ENCODE assay signal across 9 mouse cellular contexts in genomic region chr2:158064571-158065048, GRCm38 (mm10). TPM values are rescaled to one million over a fixed set of nuclear protein-coding genes. Genes with fewer than 3 reads are reported as not detected.
DNase-seq lines count a peak whose midpoint lies in the region; ATAC-seq lines count a peak whose summit lies in the region.
"Had no signal": no experiment of that assay in that cellular context is flagged by ENCODE, and none has a peak within 500 bp of the region (broad histone marks: within the 10 kb centered on the region; RNA-seq: fewer than 3 reads in every experiment).

No protein-coding gene starts in this region.

- no peaks in the 10 kb centered on the region for H3K27me3 ChIP-seq in embryonic facial prominence, embryonic 13.5 days
- H3K27me3 ChIP-seq in midbrain, embryonic 16.5 days (ENCODE audit: control insufficient read depth, insufficient read depth, low read depth, low read length), result no peaks in the 10 kb centered on the region

- H3K4me1 ChIP-seq in embryonic facial prominence, embryonic 13.5 days, result peaks cover 11% of the 10 kb centered on the region
- H3K4me1 ChIP-seq in midbrain, embryonic 16.5 days (ENCODE audit: control insufficient read depth, insufficient read depth, low read length), result no peaks in the 10 kb centered on the region

- peak; percentile 30 for DNase-seq in embryo, embryonic 10.5 days (ENCODE audit: low spot score)
- no peak for DNase-seq in embryo, embryonic 11 days
- DNase-seq in 3134 (ENCODE audit: extremely low read depth, insufficient read length, low spot score), result peak; percentile 70
- peak; percentile 40 for DNase-seq in kidney, adult 11 months
- DNase-seq in retina, embryonic 14.5 days (ENCODE audit: low spot score), result peak; percentile 41
- no peak for DNase-seq in adrenal gland, postnatal 14 days

- no peak overlapping the region for H3K4me3 ChIP-seq in embryonic facial prominence, embryonic 13.5 days
- H3K4me3 ChIP-seq in midbrain, embryonic 16.5 days (ENCODE audit: low read depth, low read length), result no peak overlapping the region

- H3K4me2 ChIP-seq in embryonic facial prominence, embryonic 13.5 days, result no peak overlapping the region
- no peak overlapping the region for H3K4me2 ChIP-seq in midbrain, embryonic 16.5 days (ENCODE audit: low read length)

- H3K36me3 ChIP-seq in embryonic facial prominence, embryonic 13.5 days, result peaks cover 56% of the 10 kb centered on the region
- H3K36me3 ChIP-seq in midbrain, embryonic 16.5 days (ENCODE audit: control insufficient read depth, insufficient read depth, low read length), result no peaks in the 10 kb centered on the region

- H3K9me3 ChIP-seq in embryonic facial prominence, embryonic 13.5 days, result no peaks in the 10 kb centered on the region
- H3K9me3 ChIP-seq in midbrain, embryonic 16.5 days (replicated peaks; ENCODE audit: control insufficient read depth, low read length, poor library complexity, severe bottlenecking), result no peaks in the 10 kb centered on the region
- H3K9me3 ChIP-seq: G1E had no signal

- WGBS in embryonic facial prominence, embryonic 13.5 days, result 60% methylated on average over 3 of the region's 3 CpGs
- 50% methylated on average over 3 of the region's 3 CpGs for WGBS in midbrain, embryonic 16.5 days

- ATAC-seq in embryonic facial prominence, embryonic 13.5 days (ENCODE audit: insufficient number of reproducible peaks, insufficient read depth, low FRiP score, low TSS enrichment, low read depth), result no peak
- ATAC-seq in midbrain, embryonic 16.5 days, result no peak

- 0 out of 2 replicates have a peak overlapping the region, but pooled peaks have one; percentile 17 for H3K27ac ChIP-seq in embryonic facial prominence, embryonic 13.5 days
- H3K27ac ChIP-seq in midbrain, embryonic 16.5 days (ENCODE audit: low read length), result no peak overlapping the region

- H3K9ac ChIP-seq in embryonic facial prominence, embryonic 13.5 days, result no peak overlapping the region
- H3K9ac ChIP-seq in midbrain, embryonic 16.5 days (ENCODE audit: low read depth, low read length), result no peak overlapping the region

RNA-seq across cellular contexts. Expression of gene Rprd1b, which starts 36.3 kb away (rescaled TPM):
- 50.4 and 50.8 TPM in 2 replicates for polyA plus RNA-seq in embryonic facial prominence, embryonic 13.5 days (2015; fragmentation: Nextera tagmentation; extraction: Ambion mirVana)
- total RNA-seq in adrenal gland, postnatal 14 days (2021), result 31.5 and 31.9 TPM in 2 replicates
- 30.7 and 34.1 TPM in 2 replicates for polyA plus RNA-seq in midbrain, embryonic 16.5 days (2015; fragmentation: Nextera tagmentation; extraction: Ambion mirVana)

RNA-seq across cellular contexts. Expression of gene Tti1, which starts 36.4 kb away (rescaled TPM):
- 21.1 and 24.8 TPM in 2 replicates for polyA plus RNA-seq in embryonic facial prominence, embryonic 13.5 days (2015; fragmentation: Nextera tagmentation; extraction: Ambion mirVana)
- total RNA-seq in adrenal gland, postnatal 14 days (2021), result 20.9 and 21.4 TPM in 2 replicates
- 17.2 and 20.2 TPM in 2 replicates for polyA plus RNA-seq in midbrain, embryonic 16.5 days (2015; fragmentation: Nextera tagmentation; extraction: Ambion mirVana)

Comparison
In these comparisons a context has a peak if more than half of its experiments do, and no peak if none do; other contexts are left out.
1. DNase-seq: peak in embryo, embryonic 10.5 days (single experiment), 3134 (single experiment), kidney, adult 11 months (single experiment) and retina, embryonic 14.5 days (single experiment); none in embryo, embryonic 11 days (single experiment) and adrenal gland, postnatal 14 days (single experiment).